ENCODE assay signal across 21 mouse cellular contexts in genomic region chr15:71326596-71326995, GRCm38 (mm10).
DNase-seq lines count a peak whose midpoint lies in the region; ATAC-seq and TF ChIP-seq lines count a peak whose summit lies in the region.
"Had no signal": no experiment of that assay in that cellular context is flagged by ENCODE, and none has a peak within 500 bp of the region (broad histone marks: within the 10 kb centered on the region; RNA-seq: fewer than 3 reads in every experiment).

No protein-coding gene starts in this region.

- H3K4me3 ChIP-seq in neural tube, embryonic 12.5 days = no peak overlapping the region
- no peak overlapping the region for H3K4me3 ChIP-seq in neural tube, embryonic 15.5 days (replicated peaks)
- H3K4me3 ChIP-seq: embryonic facial prominence, embryonic 15.5 days; erythroblast, embryonic 14.5 days; forebrain, embryonic 10.5 days; heart, embryonic 10.5 days; hindbrain, embryonic 13.5 days had no signal

- no peak overlapping the region for H3K9ac ChIP-seq in neural tube, embryonic 12.5 days
- no peak overlapping the region for H3K9ac ChIP-seq in neural tube, embryonic 15.5 days (replicated peaks)
- H3K9ac ChIP-seq: embryonic facial prominence, embryonic 15.5 days; hindbrain, embryonic 13.5 days had no signal

- TF ChIP-seq POLR2A in brain, embryonic 14.5 days (IDR thresholded peaks at IDR 0.05; ENCODE audit: borderline replicate concordance, extremely low read depth, insufficient read depth, insufficient read length, poor library complexity, severe bottlenecking) = no peak

- H3K36me3 ChIP-seq in neural tube, embryonic 12.5 days = no peaks in the 10 kb centered on the region
- no peaks in the 10 kb centered on the region for H3K36me3 ChIP-seq in neural tube, embryonic 15.5 days
- H3K36me3 ChIP-seq: embryonic facial prominence, embryonic 15.5 days; forebrain, embryonic 10.5 days; heart, embryonic 10.5 days; hindbrain, embryonic 13.5 days had no signal

- 69% methylated on average over 3 of the region's 3 CpGs for WGBS in neural tube, embryonic 12.5 days
- WGBS in neural tube, embryonic 15.5 days = 62% methylated on average over 3 of the region's 3 CpGs

- TF ChIP-seq CTCF in brain, embryonic 14.5 days (IDR thresholded peaks at IDR 0.05; ENCODE audit: borderline replicate concordance, extremely low read depth, insufficient read depth, insufficient read length) = no peak

- H3K9me3 ChIP-seq in neural tube, embryonic 12.5 days = no peaks in the 10 kb centered on the region
- no peaks in the 10 kb centered on the region for H3K9me3 ChIP-seq in neural tube, embryonic 15.5 days (replicated peaks)
- H3K9me3 ChIP-seq: embryonic facial prominence, embryonic 15.5 days; forebrain, embryonic 10.5 days; heart, embryonic 10.5 days; hindbrain, embryonic 13.5 days had no signal

- H3K4me2 ChIP-seq in neural tube, embryonic 12.5 days (replicated peaks) = no peak overlapping the region
- no peak overlapping the region for H3K4me2 ChIP-seq in neural tube, embryonic 15.5 days
- H3K4me2 ChIP-seq: embryonic facial prominence, embryonic 15.5 days; hindbrain, embryonic 13.5 days had no signal

- H3K27ac ChIP-seq in neural tube, embryonic 12.5 days = no peak overlapping the region
- no peak overlapping the region for H3K27ac ChIP-seq in neural tube, embryonic 15.5 days (replicated peaks)
- H3K27ac ChIP-seq: embryonic facial prominence, embryonic 15.5 days; forebrain, embryonic 10.5 days; heart, embryonic 10.5 days; hindbrain, embryonic 13.5 days had no signal

- H3K27me3 ChIP-seq in neural tube, embryonic 12.5 days (replicated peaks) = no peaks in the 10 kb centered on the region
- no peaks in the 10 kb centered on the region for H3K27me3 ChIP-seq in neural tube, embryonic 15.5 days (replicated peaks)
- H3K27me3 ChIP-seq: embryonic facial prominence, embryonic 15.5 days; hindbrain, embryonic 13.5 days had no signal

- peak; percentile 9 for DNase-seq in adrenal gland, adult 2 months
- no peak for DNase-seq in adrenal gland, adult 18-20 months (ENCODE audit: low spot score in 2 of 2)
- peak; percentile 2 for DNase-seq in brain, embryonic 14.5 days (ENCODE audit: low read depth)
- DNase-seq in left cerebral cortex, adult 9 months (ENCODE audit: low spot score in 2 of 2) = no peak
- DNase-seq: cerebellum, adult 18-20 months; cerebellum, postnatal 10 days; embryo, embryonic 11 days; gastrocnemius, postnatal 36 days; heart, adult 18-20 months; heart, postnatal 10 days; heart, postnatal 4 days had no signal

- no peaks in the 10 kb centered on the region for H3K4me1 ChIP-seq in neural tube, embryonic 12.5 days
- H3K4me1 ChIP-seq in neural tube, embryonic 15.5 days = no peaks in the 10 kb centered on the region
- H3K4me1 ChIP-seq: embryonic facial prominence, embryonic 15.5 days; forebrain, embryonic 10.5 days; heart, embryonic 10.5 days; hindbrain, embryonic 13.5 days had no signal

- ATAC-seq in neural tube, embryonic 12.5 days (ENCODE audit: low FRiP score, low read depth) = peak; percentile 17; the same call in 1 of the 2 replicates
- no peak for ATAC-seq in neural tube, embryonic 15.5 days (ENCODE audit: low FRiP score)
- no peak for ATAC-seq in inflammation-experienced regulatory T-cells, adult 6 months
- ATAC-seq: forebrain, embryonic 14.5 days; intestine, embryonic 16.5 days had no signal

Comparison
In these comparisons a context has a peak if more than half of its experiments do, and no peak if none do; other contexts are left out.
1. DNase-seq: peak in adrenal gland, adult 2 months (single experiment) and brain, embryonic 14.5 days (single experiment); none in adrenal gland, adult 18-20 months (0 of 2) and left cerebral cortex, adult 9 months (0 of 2).